Mouse (Mus musculus): Measurements from ENCODE around the gene Phf1. TPM values are rescaled to one million over a fixed set of nuclear protein-coding genes. Genes with fewer than 3 reads are reported as not detected.

The Phf1 gene
- polyA plus RNA-seq, 1 experiment from 2014 or later = 4.7 TPM

GRCm38 (mm10) chr17:26959815-26960214, 27.0 kb downstream of the Phf1 start:
- H3K36me3 ChIP-seq (replicated peaks) = peaks cover 99% of the 10 kb centered on the region
- WGBS = 96% methylated on average over 4 of the region's 4 CpGs
- no peak overlapping the region for H3K27ac ChIP-seq (replicated peaks)
- H3K9me3 ChIP-seq = no peaks in the 10 kb centered on the region
- H3K27me3 ChIP-seq (replicated peaks; ENCODE audit: low read depth, poor library complexity, severe bottlenecking) = no peaks in the 10 kb centered on the region
- DNase-seq (ENCODE audit: low spot score) = no peak
- H3K4me1 ChIP-seq = no peaks in the 10 kb centered on the region
- no peak overlapping the region for H3K4me3 ChIP-seq

- no peak for DNase-seq (ENCODE audit: low spot score)
- H3K4me1 ChIP-seq = no peaks in the 10 kb centered on the region
- H3K27me3 ChIP-seq (replicated peaks; ENCODE audit: low read depth, poor library complexity, severe bottlenecking) = no peaks in the 10 kb centered on the region
- H3K36me3 ChIP-seq (replicated peaks) = peaks cover 99% of the 10 kb centered on the region
- WGBS = 93% methylated on average over 21 of the region's 21 CpGs
- no peak overlapping the region for H3K4me3 ChIP-seq
- peak overlapping the region; percentile 19; the same call in 1 of the 2 replicates for H3K27ac ChIP-seq (replicated peaks)
- H3K9me3 ChIP-seq = no peaks in the 10 kb centered on the region
Observed at GRCm38 (mm10) chr17:26961572-26962240, 28.9 kb downstream of the Phf1 start.

- Histone ChIP-seq H3K27me3 (replicated peaks; ENCODE audit: low read depth, poor library complexity, severe bottlenecking) (no peaks in the 10 kb centered on the region), H3K9me3 (no peaks in the 10 kb centered on the region), H3K27ac (replicated peaks) (no peak overlapping the region), H3K4me3 (no peak overlapping the region), H3K36me3 (replicated peaks) (peaks cover 91% of the 10 kb centered on the region), H3K4me1 (peaks cover 18% of the 10 kb centered on the region)
- DNase-seq (ENCODE audit: low spot score) = no peak
- 89% methylated on average over 11 of the region's 11 CpGs for WGBS
Observed at GRCm38 (mm10) chr17:26966993-26967392, 34.1 kb downstream of the Phf1 start.

- DNase-seq (ENCODE audit: low spot score) = no peak
- H3K9me3 ChIP-seq = no peaks in the 10 kb centered on the region
- peaks cover 86% of the 10 kb centered on the region for H3K36me3 ChIP-seq (replicated peaks)
- H3K27ac ChIP-seq (replicated peaks) = no peak overlapping the region
- H3K4me3 ChIP-seq = no peak overlapping the region
- WGBS = 90% methylated on average over 6 of the region's 6 CpGs
- H3K4me1 ChIP-seq = peaks cover 22% of the 10 kb centered on the region
- no peaks in the 10 kb centered on the region for H3K27me3 ChIP-seq (replicated peaks; ENCODE audit: low read depth, poor library complexity, severe bottlenecking)
Observed at GRCm38 (mm10) chr17:26967477-26967876, 34.6 kb downstream of the Phf1 start.

GRCm38 (mm10) chr17:26968200-26968611, 35.4 kb downstream of the Phf1 start:
- no peak for DNase-seq (ENCODE audit: low spot score)
- no peaks in the 10 kb centered on the region for H3K27me3 ChIP-seq (replicated peaks; ENCODE audit: low read depth, poor library complexity, severe bottlenecking)
- 81% methylated on average over 6 of the region's 6 CpGs for WGBS
- H3K27ac ChIP-seq (replicated peaks) = no peak overlapping the region
- H3K4me3 ChIP-seq = no peak overlapping the region
- H3K4me1 ChIP-seq = peaks cover 23% of the 10 kb centered on the region
- peaks cover 79% of the 10 kb centered on the region for H3K36me3 ChIP-seq (replicated peaks)
- H3K9me3 ChIP-seq = no peaks in the 10 kb centered on the region

GRCm38 (mm10) chr17:26969257-26969656, 36.4 kb downstream of the Phf1 start:
- Histone ChIP-seq H3K9me3 (no peaks in the 10 kb centered on the region), H3K4me1 (peaks cover 32% of the 10 kb centered on the region), H3K4me3 (no peak overlapping the region), H3K36me3 (replicated peaks) (peaks cover 72% of the 10 kb centered on the region), H3K27me3 (replicated peaks; ENCODE audit: low read depth, poor library complexity, severe bottlenecking) (no peaks in the 10 kb centered on the region), H3K27ac (replicated peaks) (no peak overlapping the region)
- DNase-seq (ENCODE audit: low spot score) = no peak
- WGBS = 89% methylated on average over 6 of the region's 6 CpGs

GRCm38 (mm10) chr17:26970221-26970620, 37.4 kb downstream of the Phf1 start:
- H3K9me3 ChIP-seq = no peaks in the 10 kb centered on the region
- peaks cover 72% of the 10 kb centered on the region for H3K36me3 ChIP-seq (replicated peaks)
- H3K4me3 ChIP-seq = peak overlapping the region; percentile 8; the same call in 1 of the 2 replicates
- no peaks in the 10 kb centered on the region for H3K27me3 ChIP-seq (replicated peaks; ENCODE audit: low read depth, poor library complexity, severe bottlenecking)
- H3K4me1 ChIP-seq = peaks cover 42% of the 10 kb centered on the region
- H3K27ac ChIP-seq (replicated peaks) = no peak overlapping the region
- DNase-seq (ENCODE audit: low spot score) = no peak
- WGBS = 72% methylated on average over 12 of the region's 12 CpGs

- peak overlapping the region; percentile 92 for H3K4me3 ChIP-seq
- no peak for DNase-seq (ENCODE audit: low spot score)
- H3K27me3 ChIP-seq (replicated peaks; ENCODE audit: low read depth, poor library complexity, severe bottlenecking) = no peaks in the 10 kb centered on the region
- H3K27ac ChIP-seq (replicated peaks) = peak overlapping the region; percentile 57
- H3K4me1 ChIP-seq = peaks cover 49% of the 10 kb centered on the region
- H3K9me3 ChIP-seq = no peaks in the 10 kb centered on the region
- H3K36me3 ChIP-seq (replicated peaks) = peaks cover 72% of the 10 kb centered on the region
- 59% methylated on average over 8 of the region's 8 CpGs for WGBS
Observed at GRCm38 (mm10) chr17:26971247-26971905, 38.5 kb downstream of the Phf1 start.

- Histone ChIP-seq H3K36me3 (replicated peaks) (peaks cover 72% of the 10 kb centered on the region), H3K27ac (replicated peaks) (peak overlapping the region; percentile 87), H3K9me3 (no peaks in the 10 kb centered on the region), H3K27me3 (replicated peaks; ENCODE audit: low read depth, poor library complexity, severe bottlenecking) (no peaks in the 10 kb centered on the region), H3K4me1 (peaks cover 53% of the 10 kb centered on the region), H3K4me3 (peak overlapping the region; percentile 92)
- no peak for DNase-seq (ENCODE audit: low spot score)
- 6% methylated on average over 3 of the region's 3 CpGs for WGBS
Observed at GRCm38 (mm10) chr17:26972107-26972506, 39.3 kb downstream of the Phf1 start.

GRCm38 (mm10) chr17:26972703-26973574, 40.1 kb downstream of the Phf1 start, which contains the start of gene Zbtb9:
TSS of gene Zbtb9 (plus strand) at chr17:26973167.
- DNase-seq (ENCODE audit: low spot score) = peak; percentile 98
- under 1% methylated on average over 75 of the region's 75 CpGs for WGBS
- peak within 1 kb of the TSS; percentile 92 for H3K4me3 ChIP-seq
- H3K4me1 ChIP-seq = peaks cover 53% of the 10 kb centered on the region
- H3K9me3 ChIP-seq = no peaks in the 10 kb centered on the region
- H3K27ac ChIP-seq (replicated peaks) = peak within 1 kb of the TSS; percentile 87
- peaks cover 72% of the 10 kb centered on the region for H3K36me3 ChIP-seq (replicated peaks)
- no peaks in the 10 kb centered on the region for H3K27me3 ChIP-seq (replicated peaks; ENCODE audit: low read depth, poor library complexity, severe bottlenecking)

GRCm38 (mm10) chr17:26974547-26974946, 41.7 kb downstream of the Phf1 start:
- Histone ChIP-seq H3K4me1 (peaks cover 53% of the 10 kb centered on the region), H3K36me3 (replicated peaks) (peaks cover 73% of the 10 kb centered on the region), H3K27me3 (replicated peaks; ENCODE audit: low read depth, poor library complexity, severe bottlenecking) (no peaks in the 10 kb centered on the region), H3K9me3 (no peaks in the 10 kb centered on the region), H3K27ac (replicated peaks) (no peak overlapping the region), H3K4me3 (peak overlapping the region; percentile 92)
- WGBS = 94% methylated on average over 15 of the region's 15 CpGs
- no peak for DNase-seq (ENCODE audit: low spot score)

GRCm38 (mm10) chr17:26975415-26975814, 42.6 kb downstream of the Phf1 start:
- H3K4me3 ChIP-seq = peak overlapping the region; percentile 92; the same call in 1 of the 2 replicates
- H3K9me3 ChIP-seq = no peaks in the 10 kb centered on the region
- no peak for DNase-seq (ENCODE audit: low spot score)
- no peaks in the 10 kb centered on the region for H3K27me3 ChIP-seq (replicated peaks; ENCODE audit: low read depth, poor library complexity, severe bottlenecking)
- no peak overlapping the region for H3K27ac ChIP-seq (replicated peaks)
- peaks cover 52% of the 10 kb centered on the region for H3K4me1 ChIP-seq
- peaks cover 72% of the 10 kb centered on the region for H3K36me3 ChIP-seq (replicated peaks)

Data from embryonic facial prominence, embryonic 10.5 days (tissue).